Mouse (Mus musculus): ENCODE measurements at regions not wholly inside any gene's neighbourhood (a gene's known extent, or its start where the extent isn't known, plus 50 kb on each side); places are given as distances from the start of the nearest gene placed in this dataset.

- WGBS: 73% methylated on average over 3 of the region's 3 CpGs
- Histone ChIP-seq H3K4me3 (no peak overlapping the region), H3K4me1 (peaks cover 28% of the 10 kb centered on the region), H3K27me3 (ENCODE audit: poor library complexity, severe bottlenecking) (no peaks in the 10 kb centered on the region), H3K9me3 (no peaks in the 10 kb centered on the region), H3K36me3 (replicated peaks) (no peaks in the 10 kb centered on the region), H3K27ac (no peak overlapping the region)
- no peak for DNase-seq (ENCODE audit: extremely low spot score, low spot score)
Measured at GRCm38 (mm10) chr2:173380341-173380761, 104.0 kb upstream of the Pmepa1 start.

- H3K27me3 ChIP-seq (ENCODE audit: poor library complexity, severe bottlenecking): no peaks in the 10 kb centered on the region
- WGBS: 79% methylated on average over 7 of the region's 7 CpGs
- no peak overlapping the region for H3K27ac ChIP-seq
- no peak overlapping the region for H3K4me3 ChIP-seq
- peaks cover 19% of the 10 kb centered on the region for H3K4me1 ChIP-seq
- H3K36me3 ChIP-seq (replicated peaks): no peaks in the 10 kb centered on the region
- no peak for DNase-seq (ENCODE audit: extremely low spot score, low spot score)
- H3K9me3 ChIP-seq: no peaks in the 10 kb centered on the region
Measured at GRCm38 (mm10) chr2:173382176-173382813, 106.0 kb upstream of the Pmepa1 start.

GRCm38 (mm10) chr2:173384935-173385586 is 108.7 kb upstream of the Pmepa1 start:
- no peak overlapping the region for H3K4me3 ChIP-seq
- no peaks in the 10 kb centered on the region for H3K9me3 ChIP-seq
- H3K4me1 ChIP-seq: peaks cover 10% of the 10 kb centered on the region; the same call in 1 of the 2 replicates
- H3K36me3 ChIP-seq (replicated peaks): no peaks in the 10 kb centered on the region
- H3K27ac ChIP-seq: no peak overlapping the region
- WGBS: 82% methylated on average over 8 of the region's 8 CpGs
- no peak for DNase-seq (ENCODE audit: extremely low spot score, low spot score)
- H3K27me3 ChIP-seq (ENCODE audit: poor library complexity, severe bottlenecking): no peaks in the 10 kb centered on the region

- Histone ChIP-seq H3K9me3 (peaks cover 1% of the 10 kb centered on the region; the same call in 1 of the 2 replicates), H3K4me1 (peaks cover 10% of the 10 kb centered on the region; the same call in 1 of the 2 replicates), H3K4me3 (no peak overlapping the region), H3K27me3 (ENCODE audit: poor library complexity, severe bottlenecking) (no peaks in the 10 kb centered on the region), H3K27ac (no peak overlapping the region), H3K36me3 (replicated peaks) (no peaks in the 10 kb centered on the region)
- DNase-seq (ENCODE audit: extremely low spot score, low spot score): no peak
- 70% methylated on average over 9 of the region's 9 CpGs for WGBS
Measured at GRCm38 (mm10) chr2:173385722-173386141, 109.4 kb upstream of the Pmepa1 start.

- Histone ChIP-seq H3K27ac (no peak overlapping the region), H3K4me3 (no peak overlapping the region), H3K4me1 (no peaks in the 10 kb centered on the region), H3K9me3 (peaks cover 5% of the 10 kb centered on the region; the same call in 1 of the 2 replicates), H3K36me3 (replicated peaks) (no peaks in the 10 kb centered on the region), H3K27me3 (ENCODE audit: poor library complexity, severe bottlenecking) (no peaks in the 10 kb centered on the region)
- 82% methylated on average over 4 of the region's 4 CpGs for WGBS
- no peak for DNase-seq (ENCODE audit: extremely low spot score, low spot score)
Measured at GRCm38 (mm10) chr2:173388140-173388539, 111.8 kb upstream of the Pmepa1 start.

GRCm38 (mm10) chr2:173392557-173393323 is 116.4 kb upstream of the Pmepa1 start:
- no peak overlapping the region for H3K27ac ChIP-seq
- H3K27me3 ChIP-seq (ENCODE audit: poor library complexity, severe bottlenecking): no peaks in the 10 kb centered on the region
- H3K4me3 ChIP-seq: no peak overlapping the region
- no peaks in the 10 kb centered on the region for H3K36me3 ChIP-seq (replicated peaks)
- no peak for DNase-seq (ENCODE audit: extremely low spot score, low spot score)
- WGBS: 89% methylated on average over 14 of the region's 14 CpGs
- no peaks in the 10 kb centered on the region for H3K4me1 ChIP-seq
- peaks cover 6% of the 10 kb centered on the region; the same call in 1 of the 2 replicates for H3K9me3 ChIP-seq

GRCm38 (mm10) chr2:173393324-173393592 is 116.9 kb upstream of the Pmepa1 start:
- H3K27ac ChIP-seq: no peak overlapping the region
- no peaks in the 10 kb centered on the region for H3K36me3 ChIP-seq (replicated peaks)
- H3K4me3 ChIP-seq: no peak overlapping the region
- no peaks in the 10 kb centered on the region for H3K27me3 ChIP-seq (ENCODE audit: poor library complexity, severe bottlenecking)
- no peaks in the 10 kb centered on the region for H3K4me1 ChIP-seq
- peaks cover 9% of the 10 kb centered on the region; the same call in 1 of the 2 replicates for H3K9me3 ChIP-seq
- no peak for DNase-seq (ENCODE audit: extremely low spot score, low spot score)
- WGBS: 69% methylated on average over 2 of the region's 2 CpGs

GRCm38 (mm10) chr2:173395526-173395925 is 119.2 kb upstream of the Pmepa1 start:
- Histone ChIP-seq H3K9me3 (peaks cover 9% of the 10 kb centered on the region; the same call in 1 of the 2 replicates), H3K27me3 (ENCODE audit: poor library complexity, severe bottlenecking) (no peaks in the 10 kb centered on the region), H3K27ac (no peak overlapping the region), H3K36me3 (replicated peaks) (no peaks in the 10 kb centered on the region), H3K4me3 (no peak overlapping the region), H3K4me1 (no peaks in the 10 kb centered on the region)
- 77% methylated on average over 6 of the region's 6 CpGs for WGBS
- no peak for DNase-seq (ENCODE audit: extremely low spot score, low spot score)

GRCm38 (mm10) chr2:173397846-173398331 is 121.6 kb upstream of the Pmepa1 start:
- H3K9me3 ChIP-seq: peaks cover 4% of the 10 kb centered on the region; the same call in 1 of the 2 replicates
- DNase-seq (ENCODE audit: extremely low spot score, low spot score): no peak
- no peaks in the 10 kb centered on the region for H3K4me1 ChIP-seq
- WGBS: 86% methylated on average over 2 of the region's 2 CpGs
- H3K4me3 ChIP-seq: no peak overlapping the region
- no peak overlapping the region for H3K27ac ChIP-seq
- H3K36me3 ChIP-seq (replicated peaks): no peaks in the 10 kb centered on the region
- no peaks in the 10 kb centered on the region for H3K27me3 ChIP-seq (ENCODE audit: poor library complexity, severe bottlenecking)

GRCm38 (mm10) chr2:173405629-173406028 is 116.8 kb upstream of the 1700021F07Rik start:
- Histone ChIP-seq H3K27ac (peak overlapping the region; percentile 83), H3K4me3 (no peak overlapping the region), H3K4me1 (peaks cover 47% of the 10 kb centered on the region), H3K9me3 (no peaks in the 10 kb centered on the region; the same call in 1 of the 2 replicates), H3K36me3 (replicated peaks) (no peaks in the 10 kb centered on the region), H3K27me3 (ENCODE audit: poor library complexity, severe bottlenecking) (peaks cover 15% of the 10 kb centered on the region; the same call in 1 of the 2 replicates)
- 84% methylated on average over 12 of the region's 12 CpGs for WGBS
- no peak for DNase-seq (ENCODE audit: extremely low spot score, low spot score)

- peak overlapping the region; percentile 83 for H3K27ac ChIP-seq
Measured at GRCm38 (mm10) chr2:173406344-173407094, 115.9 kb upstream of the 1700021F07Rik start.

GRCm38 (mm10) chr2:173407133-173407532 is 115.3 kb upstream of the 1700021F07Rik start:
- peaks cover 47% of the 10 kb centered on the region for H3K4me1 ChIP-seq
- no peak for DNase-seq (ENCODE audit: extremely low spot score, low spot score)
- H3K4me3 ChIP-seq: no peak overlapping the region
- peaks cover 25% of the 10 kb centered on the region; the same call in 1 of the 2 replicates for H3K27me3 ChIP-seq (ENCODE audit: poor library complexity, severe bottlenecking)
- peak overlapping the region; percentile 83 for H3K27ac ChIP-seq
- 87% methylated on average over 3 of the region's 3 CpGs for WGBS
- no peaks in the 10 kb centered on the region for H3K9me3 ChIP-seq
- H3K36me3 ChIP-seq (replicated peaks): no peaks in the 10 kb centered on the region

More at GRCm38 (mm10) chr2:173406344-173407094, 115.9 kb upstream of the 1700021F07Rik start:
- Histone ChIP-seq H3K36me3 (replicated peaks) (no peaks in the 10 kb centered on the region), H3K27me3 (ENCODE audit: poor library complexity, severe bottlenecking) (peaks cover 24% of the 10 kb centered on the region; the same call in 1 of the 2 replicates), H3K9me3 (no peaks in the 10 kb centered on the region; the same call in 1 of the 2 replicates), H3K4me1 (peaks cover 47% of the 10 kb centered on the region), H3K4me3 (no peak overlapping the region)
- DNase-seq (ENCODE audit: extremely low spot score, low spot score): peak; percentile 69
- 37% methylated on average over 13 of the region's 13 CpGs for WGBS
